Mouse (Mus musculus) ZHBTc4 (cell line): ENCODE results near the gene Gabrd.

Experiments used
- DNase-seq: peaks from one replicate; pipeline ENCODE4 v3.0.0-alpha.2; 2011; ENCODE audit warnings: low read depth, low spot score

The Gabrd gene

DNA sequence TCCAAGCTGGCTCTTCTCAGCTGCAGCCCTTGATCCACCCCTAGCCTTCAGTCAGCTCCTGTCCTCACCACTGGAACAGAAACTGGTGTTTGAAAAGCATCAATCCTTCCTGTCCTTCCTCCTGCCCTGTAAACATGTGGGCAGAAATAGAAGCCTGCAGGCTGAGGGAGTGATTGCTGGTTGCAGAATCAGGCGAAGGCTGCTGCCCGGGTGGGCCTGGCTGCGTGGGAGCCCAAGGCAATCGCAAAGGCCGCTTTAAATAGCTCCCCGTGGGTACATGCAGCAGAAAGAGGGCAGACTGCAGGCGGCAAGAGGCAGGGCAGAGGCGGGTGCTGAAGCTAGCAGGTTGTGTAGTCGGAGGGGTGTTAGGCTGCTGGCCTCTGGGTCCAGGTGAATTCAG, 15.2 kb downstream of the Gabrd start:
- DNase-seq = no peak

DNA sequence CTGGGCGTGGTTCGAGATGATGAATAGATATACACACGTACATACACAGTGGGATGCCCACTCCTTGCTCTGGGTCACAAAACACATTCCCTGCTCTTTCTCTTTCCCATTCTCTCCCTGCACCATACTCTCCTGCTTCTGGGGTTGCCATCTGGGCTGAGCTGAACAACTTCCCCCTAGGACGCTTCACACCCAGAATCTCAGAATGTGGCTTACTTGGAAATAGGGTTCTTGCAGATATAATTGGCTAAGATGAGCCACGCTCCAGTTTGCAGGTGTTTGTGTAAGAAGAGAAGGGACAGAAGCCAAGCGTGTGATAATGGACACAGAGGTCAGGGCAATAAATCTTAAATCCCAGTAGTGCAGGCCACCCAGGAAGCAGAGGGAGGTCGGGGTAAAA, 15.9 kb downstream of the Gabrd start:
- DNase-seq = no peak

DNA sequence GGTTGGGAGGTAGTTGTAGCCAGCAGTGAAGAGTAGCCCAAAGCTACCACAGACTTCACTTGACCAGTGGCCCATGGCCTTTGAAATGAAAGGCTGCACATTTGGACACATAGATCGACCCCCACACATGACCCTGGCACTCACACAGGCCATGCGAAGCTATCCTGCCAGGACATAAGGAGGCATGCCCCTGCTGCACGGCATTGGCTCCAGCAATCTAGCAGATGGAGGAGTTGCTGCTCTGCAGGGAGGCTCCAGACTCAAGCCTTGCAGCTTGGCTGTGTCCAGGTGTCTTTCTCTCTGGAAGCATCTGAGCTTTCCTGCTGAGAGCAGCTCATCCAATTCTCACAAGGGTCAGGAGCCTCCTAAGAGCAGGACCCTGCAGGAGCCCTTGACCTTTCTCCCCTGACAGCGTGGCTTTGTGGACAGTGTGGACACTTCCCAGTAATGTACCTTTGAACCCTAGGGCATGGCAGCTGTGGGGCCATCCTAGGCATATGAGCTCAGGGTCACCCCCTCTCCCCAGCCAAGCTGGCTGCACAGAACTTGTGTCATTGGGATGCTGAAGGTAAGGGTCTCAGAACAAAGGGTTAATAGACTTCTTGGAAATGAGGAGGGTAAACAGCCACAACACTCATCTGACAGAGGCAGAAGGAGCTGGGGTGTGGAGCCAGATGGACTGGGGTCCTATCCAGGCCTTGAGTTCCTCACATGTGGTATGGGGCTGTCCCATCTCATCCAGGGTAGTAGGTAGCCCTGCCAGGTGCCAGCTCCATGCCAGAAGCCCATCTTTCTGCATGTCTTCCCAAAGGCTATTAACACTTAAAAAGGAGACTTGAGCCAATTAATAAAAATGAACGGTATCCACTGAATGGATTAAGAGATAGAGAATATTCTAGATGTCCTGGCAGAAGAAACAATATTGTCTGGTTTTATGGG, 25.8 kb downstream of the Gabrd start:
- no peak for DNase-seq

DNA sequence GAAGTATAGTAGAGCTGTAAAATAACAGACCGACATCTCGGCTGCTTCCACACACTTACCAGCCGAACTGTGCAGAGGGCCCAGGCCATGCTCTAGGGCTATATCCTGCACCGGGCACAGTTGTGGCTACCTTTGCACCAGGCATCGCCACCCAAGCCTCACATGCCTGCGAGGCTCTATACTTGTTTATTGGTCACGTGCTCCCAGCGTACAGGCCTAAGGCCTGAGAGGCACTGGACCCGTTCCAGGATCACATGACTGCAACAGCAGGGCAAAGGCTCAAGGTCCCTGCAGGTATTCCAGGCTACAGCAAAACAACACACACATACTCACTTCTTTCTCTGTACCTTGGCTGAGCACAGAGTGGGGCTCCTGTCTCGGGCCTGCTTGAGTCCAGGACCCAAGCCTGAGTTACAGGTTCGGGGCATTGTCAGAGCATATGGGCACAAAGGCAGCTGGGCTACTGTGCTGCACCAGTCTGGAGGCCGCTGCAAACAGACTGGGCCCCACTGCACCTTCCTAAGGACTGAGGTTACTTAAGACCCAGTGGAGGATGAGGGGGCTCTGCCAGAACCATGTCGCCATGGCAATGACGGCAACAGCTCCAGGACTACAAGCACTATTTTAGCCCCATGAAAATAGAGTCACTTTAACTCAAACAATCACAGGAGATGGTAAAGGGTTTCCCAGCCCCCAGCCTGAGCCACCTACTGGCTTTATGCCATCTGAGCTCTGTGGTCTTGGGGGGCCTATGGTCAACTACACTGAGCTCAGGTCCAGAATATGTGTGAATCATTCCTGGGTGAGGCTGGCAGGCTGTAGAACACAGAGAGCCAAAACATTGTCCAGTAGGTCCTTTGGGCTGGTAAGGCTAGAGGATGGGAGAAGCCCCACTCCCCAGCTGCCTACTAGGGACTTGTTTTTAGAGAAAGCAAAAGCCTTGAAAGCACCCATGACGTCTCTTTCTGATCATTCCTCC, 26.9 kb downstream of the Gabrd start:
- DNase-seq = no peak

DNA sequence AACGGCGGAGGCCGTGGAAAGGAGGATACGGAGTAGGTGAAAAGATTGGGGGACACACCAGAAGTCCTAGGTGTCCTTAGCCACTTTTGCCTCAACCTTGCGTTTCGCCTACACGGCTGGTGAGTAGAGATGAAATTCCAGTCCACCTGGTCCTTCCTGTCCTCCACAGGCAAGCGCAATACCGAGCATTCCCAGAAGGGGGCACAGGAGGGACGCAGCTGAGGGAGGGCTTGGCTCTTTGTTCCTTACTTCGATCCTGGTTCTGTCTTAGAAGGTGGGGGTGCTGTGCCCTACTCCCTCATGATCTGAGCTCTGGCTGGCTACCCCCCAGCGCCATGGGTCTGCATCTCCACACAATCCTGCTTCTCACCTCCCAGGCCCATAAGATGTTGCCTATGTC, 29.2 kb downstream of the Gabrd start:
- DNase-seq = peak; percentile 84

DNA sequence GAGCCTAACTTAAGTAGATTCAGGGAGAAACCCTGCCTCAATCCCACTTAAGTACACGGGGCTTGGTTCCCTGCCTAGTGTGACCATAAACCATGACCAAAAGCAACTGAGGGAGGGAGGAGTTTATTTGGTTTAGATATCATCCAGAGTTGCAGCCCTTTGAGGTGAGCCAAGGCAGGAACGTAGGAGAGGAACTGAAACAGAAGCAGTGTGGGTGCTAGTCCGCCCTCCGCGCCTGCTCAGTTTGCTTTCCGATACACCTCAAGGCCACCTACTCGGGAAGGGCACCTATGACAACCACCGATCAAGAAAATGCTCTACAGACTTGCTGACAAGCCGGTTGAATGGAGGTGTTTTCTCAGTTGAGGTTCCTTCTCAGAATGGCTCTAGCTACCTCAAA, 30.2 kb downstream of the Gabrd start:
- no peak for DNase-seq

DNA sequence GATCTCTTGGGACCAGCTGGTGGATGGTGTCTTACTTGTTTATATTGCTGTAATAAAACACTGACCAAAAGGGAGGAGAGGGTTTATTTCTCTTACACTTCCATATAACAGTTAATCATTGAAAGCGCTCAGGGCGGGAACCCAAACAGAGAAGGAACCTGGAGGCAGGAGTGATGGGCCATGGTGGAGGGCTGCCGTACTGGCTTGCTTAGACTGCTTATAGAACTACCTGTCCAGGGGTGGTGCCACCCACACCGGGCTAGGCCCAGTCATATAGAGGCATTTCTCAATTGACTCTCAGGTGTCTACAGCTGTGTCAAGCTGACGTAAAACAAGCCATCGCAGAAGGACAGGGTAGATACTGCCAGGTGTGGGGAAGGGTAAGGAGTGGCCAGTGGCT, 31.1 kb downstream of the Gabrd start:
- no peak for DNase-seq

DNA sequence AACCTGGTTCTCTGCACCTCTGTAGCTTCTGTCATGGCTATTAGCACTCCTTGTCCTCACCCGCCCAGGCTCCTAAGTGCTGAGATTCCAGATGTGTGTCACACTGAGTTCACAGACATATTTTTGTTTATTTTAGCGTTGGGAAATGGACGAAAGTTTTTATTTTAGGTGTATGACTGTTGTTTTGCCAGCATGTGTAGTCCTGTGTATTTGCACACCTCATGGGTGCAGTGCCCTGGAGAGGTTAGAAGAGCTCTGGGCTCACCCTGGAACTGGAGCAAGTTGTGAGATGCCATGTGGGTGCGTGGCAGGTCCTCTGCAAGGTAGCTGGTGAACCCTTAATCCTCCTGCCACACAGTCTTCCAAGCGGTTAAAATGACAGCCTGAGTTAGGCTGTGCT, 35.5 kb downstream of the Gabrd start:
- DNase-seq = no peak

DNA sequence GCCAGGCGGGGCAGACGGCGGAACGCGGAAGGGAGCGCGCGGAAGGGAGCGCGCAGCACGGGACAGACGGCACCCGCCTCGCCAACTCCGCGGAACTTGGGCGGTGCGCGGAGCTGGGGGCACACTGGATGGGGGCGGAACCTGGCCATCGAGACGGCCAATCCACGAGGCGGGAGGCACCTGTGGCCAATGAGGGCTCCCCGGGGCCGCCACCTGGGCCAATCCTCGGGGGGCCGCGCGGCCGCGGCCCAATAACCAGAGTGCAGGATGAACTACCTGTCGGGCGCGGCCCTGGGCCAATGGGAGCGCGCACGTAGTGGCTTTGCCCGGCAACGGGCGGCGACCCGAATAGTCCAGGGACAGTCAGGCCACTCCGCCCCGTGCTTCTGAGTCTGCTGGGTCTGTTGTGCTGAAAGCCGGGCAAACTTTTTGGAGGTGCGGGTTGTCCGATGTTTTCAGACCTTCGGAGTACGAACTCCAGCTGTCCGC, 36.6 kb downstream of the Gabrd start, which contains the start of gene Prkcz:
Prkcz (minus strand) TSS at position 59 of the 489 bp plus-strand sequence.
- peak; percentile 98 for DNase-seq

DNA sequence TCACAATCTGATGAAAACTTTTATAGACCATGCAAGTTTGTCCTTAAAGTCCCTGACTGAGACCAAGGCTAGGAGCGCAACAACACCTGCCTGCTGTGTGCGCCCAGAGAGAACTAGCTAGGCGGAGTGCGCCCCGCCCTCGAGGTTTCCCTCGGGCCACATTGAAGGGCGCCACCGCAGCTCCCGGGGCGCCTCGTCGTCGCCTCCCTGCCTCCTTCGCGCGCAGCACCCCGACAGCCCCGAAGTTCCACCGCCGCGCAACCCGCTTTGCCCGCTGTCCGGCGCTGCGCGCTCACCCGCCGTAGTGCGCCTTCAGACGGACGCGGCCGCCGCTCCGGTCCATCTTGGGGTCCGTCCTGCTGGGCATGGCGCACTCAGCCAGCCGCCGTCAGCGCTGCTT, 37.1 kb downstream of the Gabrd start:
- DNase-seq = peak; percentile 71

DNA sequence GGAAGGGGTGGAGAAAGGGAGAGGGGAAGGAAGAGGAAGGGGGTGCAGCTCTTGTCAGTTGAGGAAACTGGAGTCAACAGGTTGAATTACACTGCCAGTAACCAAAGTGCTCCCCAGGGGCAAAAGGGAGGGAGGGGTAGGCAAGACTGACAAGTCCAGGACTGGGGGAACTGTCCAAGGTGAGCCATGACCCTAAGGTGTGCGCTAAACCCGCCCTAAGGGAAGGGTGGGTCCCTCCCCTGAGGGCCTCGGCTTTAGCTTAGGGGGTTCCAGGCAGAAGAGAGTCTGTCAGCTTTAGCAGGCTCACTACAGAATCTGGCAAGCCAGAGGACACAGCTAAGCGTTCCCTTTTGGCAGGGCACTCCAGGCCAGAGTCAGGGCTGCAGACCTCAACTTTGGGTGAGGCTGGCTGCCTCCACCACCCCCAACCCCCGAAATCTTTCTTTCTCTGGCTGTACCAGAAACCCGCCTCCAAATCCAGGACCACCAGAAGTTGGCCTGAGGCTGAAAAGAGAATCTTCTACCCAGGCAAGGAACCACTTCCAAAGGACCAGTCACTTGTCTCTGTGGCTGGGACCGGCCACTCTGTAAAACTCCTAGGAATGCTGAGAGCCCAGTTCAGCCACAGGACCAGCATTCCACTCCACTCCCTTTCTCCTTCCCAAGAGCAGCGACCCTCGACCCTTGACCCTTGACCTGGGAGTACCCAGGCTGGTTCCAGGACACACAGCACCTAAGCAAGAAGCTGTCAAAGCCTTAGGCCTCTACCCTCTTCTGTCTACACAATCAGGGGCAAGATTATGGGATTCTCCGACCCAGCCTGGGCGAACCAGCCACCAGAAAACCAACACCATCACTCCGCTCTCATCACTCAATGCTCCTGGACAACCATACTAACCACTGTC, 38.1 kb downstream of the Gabrd start:
- DNase-seq = peak; percentile 64

DNA sequence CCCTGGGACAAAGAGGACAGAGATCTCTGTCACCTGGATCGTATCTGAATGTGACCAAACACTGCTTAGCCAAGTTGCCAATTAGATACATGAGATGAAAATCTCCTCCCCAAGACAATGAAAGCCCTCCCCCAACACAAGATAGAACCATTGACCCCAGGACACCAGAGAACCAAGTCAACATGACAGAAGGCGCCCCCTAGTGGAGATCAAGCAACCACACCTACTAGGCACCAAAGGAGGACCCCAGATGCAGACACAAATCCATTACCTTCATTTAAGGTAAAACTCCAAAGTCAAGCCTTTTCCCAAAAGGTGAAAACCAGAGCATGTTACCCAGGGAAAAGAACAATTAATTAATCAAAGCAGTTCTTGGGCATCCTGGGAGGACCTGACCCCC, 40.3 kb downstream of the Gabrd start:
- peak; percentile 58 for DNase-seq

DNA sequence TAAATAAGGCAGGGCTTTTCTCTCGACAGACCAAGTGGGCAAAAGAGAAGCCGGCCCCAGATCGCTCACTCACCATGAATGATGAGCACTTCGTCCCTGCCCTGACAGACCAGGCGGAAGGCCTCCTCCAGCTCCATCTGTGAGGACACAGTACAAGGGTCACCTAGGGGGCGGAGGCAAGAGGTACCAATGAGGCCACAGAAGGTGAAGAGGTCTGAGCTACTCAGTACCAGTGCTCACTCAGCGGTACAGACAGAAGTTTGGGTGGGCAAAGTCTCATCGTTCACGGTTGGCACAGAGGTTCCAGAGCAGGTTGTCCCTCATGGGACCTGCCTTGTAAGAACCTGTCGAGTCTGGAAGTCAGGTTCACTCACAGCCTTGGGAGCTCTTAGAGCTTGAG, 41.6 kb downstream of the Gabrd start:
- no peak for DNase-seq

DNA sequence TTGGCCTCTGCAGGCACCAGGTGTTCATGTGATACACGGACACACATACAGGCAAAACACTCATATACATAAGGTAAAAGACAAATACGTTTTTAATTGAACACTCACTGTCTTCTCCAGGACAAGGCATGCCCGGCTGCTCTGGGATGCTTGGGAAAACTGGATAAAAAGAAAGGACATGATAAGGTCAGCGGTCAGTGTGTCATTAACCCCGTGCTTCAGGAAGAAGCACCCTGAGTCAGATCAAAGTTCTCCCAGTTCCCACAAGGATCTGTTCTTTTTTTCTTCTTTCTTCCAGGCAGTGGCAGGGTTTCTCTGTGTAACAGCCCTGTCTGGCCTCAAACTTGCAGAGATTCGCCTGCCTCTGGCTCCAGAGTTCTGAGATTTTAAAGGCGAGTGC, 43.4 kb downstream of the Gabrd start:
- no peak for DNase-seq

DNA sequence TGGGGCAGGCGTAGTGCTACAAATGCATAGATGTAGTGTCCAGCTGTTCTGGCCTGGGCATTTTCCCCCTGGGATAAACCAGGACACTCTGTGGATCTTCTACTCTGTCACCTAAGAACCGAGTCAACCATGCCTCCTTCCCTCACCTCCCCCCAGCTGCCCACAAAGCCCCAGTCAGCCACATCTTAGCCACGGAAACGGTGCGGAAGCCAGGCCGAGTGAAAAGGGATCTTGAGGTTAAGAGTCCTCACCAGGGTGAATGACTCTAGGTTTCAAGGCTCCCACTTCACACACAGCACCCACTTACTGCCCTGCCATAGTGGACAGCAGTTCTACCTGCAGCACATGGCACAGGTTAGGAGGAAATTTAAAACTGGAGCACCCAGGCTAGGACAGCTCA, 43.9 kb downstream of the Gabrd start:
- DNase-seq = no peak

DNA sequence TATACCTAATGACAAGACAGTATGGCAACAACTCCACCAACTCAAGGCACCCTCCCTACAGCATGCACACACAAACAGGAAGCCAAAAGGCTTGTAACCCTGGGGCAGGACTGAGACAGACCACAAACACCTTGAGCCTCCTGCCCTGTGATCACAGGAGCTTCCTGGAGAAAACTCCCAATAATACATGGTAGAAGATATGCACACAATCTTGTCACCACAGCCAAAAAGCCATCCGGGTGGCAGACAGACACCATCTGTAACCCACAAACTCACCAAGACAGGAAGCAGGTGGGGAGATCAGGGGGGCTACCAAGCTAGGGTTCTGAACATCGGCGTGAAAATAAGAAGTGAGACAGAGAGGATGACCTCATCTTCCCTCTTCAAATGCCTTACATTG, 45.3 kb downstream of the Gabrd start:
- no peak for DNase-seq

DNA sequence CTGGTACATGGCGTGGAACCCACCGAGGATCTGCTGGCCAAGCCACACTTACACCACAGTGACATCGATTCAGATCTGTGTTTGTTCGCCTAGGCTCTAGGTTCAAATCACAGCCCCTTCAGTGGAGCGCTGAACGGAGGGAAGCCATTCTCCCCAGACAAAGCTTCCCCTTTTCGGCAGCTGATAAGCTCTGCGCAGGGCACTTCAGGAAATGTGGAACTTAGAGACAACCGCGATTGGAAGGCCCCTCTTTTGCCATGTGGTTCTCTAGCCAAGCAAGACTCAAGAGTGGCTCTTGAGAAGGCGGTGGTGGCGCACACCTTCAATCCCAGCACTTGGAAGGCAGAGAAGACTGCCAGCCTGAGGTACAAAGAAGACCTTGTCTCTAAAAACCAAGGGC, 51.6 kb downstream of the Gabrd start:
- DNase-seq = no peak

DNA sequence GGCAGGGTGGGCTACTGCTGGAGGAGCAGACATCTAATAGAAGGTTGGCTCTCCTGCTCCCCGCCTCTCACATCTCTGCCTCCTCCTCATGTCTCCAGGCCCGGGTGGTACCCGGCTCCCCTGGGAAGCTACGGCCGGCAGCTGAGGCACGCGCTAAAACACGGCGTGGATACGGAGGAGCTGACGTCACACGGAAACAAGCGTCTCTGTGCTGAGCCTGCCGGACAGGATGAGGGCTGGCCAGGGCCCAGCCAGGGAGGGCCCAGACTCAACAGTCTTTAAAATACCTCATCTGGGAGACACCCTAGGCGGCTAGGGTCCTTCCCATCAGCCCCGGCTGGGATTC, 52.3 kb downstream of the Gabrd start:
- peak; percentile 44 for DNase-seq

DNA sequence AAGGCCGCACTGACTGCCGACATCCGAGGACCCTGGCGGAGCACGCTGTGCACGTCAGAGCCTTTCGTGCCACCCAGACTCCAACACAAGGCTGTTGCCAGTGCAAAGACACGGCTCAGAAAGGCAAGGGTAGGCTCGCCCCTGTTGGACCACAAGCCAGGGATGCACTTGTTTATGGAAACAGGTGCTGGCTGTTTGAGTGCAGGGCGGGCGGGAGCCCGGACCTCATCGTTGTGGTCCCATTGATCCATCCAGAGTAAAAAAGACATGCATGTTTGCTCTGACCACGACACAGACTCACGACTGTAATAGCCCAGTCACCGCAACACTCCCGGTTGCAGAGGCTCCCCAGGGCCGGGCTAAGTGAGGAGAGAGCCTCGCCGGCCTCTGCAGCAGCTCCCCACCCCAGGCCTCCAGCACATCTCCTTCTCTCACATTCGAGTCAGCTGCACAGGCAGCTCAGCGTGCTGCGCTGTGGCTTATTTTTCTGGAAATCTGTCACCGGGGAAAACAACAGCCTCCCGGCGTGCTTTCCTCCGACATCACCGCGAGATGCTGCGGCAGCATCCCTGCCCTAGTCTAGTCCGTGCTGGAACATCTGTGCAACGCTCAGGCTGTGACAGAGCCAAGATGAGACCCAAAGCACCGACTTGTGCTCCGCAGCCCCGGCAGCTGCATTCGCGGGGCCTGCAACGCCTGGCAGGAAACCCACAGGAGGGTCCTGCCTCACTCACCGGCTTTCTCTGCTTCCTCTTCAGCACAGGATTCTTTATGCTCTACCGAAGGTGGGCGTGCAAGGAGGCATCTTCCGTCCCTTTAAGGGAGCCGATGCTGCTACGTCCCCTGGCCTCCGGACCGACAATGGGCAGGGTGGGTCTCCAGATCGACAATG, 53.0 kb downstream of the Gabrd start:
- DNase-seq = peak; percentile 51

DNA sequence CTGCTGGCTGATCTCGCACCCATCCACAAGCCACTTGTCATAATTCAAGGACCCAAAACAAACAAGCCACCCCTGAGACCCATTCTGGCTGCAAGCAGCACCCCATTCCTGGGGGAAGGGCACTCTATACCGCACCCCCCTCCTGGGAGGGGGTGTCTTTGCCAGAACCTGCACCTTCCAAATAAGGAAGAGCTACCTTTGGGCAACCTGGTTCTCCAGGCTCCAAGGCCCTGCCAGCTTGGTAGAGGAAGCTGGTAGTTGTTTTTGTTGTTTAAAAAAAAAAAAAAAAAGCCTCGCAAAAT, 53.7 kb downstream of the Gabrd start:
- no peak for DNase-seq
